Mouse (Mus musculus) NIH3T3 (cell line): ENCODE data around the gene Flywch2.

Experiments
- DNase-seq: peaks from one replicate; pipeline ENCODE4 v3.0.0-alpha.2; 2012; ENCODE audit warnings: low read depth

Flywch2 gene

GRCm38 (mm10) chr17:23785561-23786471 is at the start of gene Flywch2:
TSS of gene Flywch2 (minus strand) at chr17:23786081.
- no peak for DNase-seq

- no peak for DNase-seq
Observed at GRCm38 (mm10) chr17:23831201-23831600, 45.3 kb upstream of the Flywch2 start.

GRCm38 (mm10) chr17:23829064-23829619 is 43.3 kb upstream of the Flywch2 start, which contains the start of gene Elob:
TSS of gene Elob (minus strand) at chr17:23829136.
- peak; percentile 93 for DNase-seq

GRCm38 (mm10) chr17:23828271-23829001 is 42.6 kb upstream of the Flywch2 start:
- peak; percentile 67 for DNase-seq

GRCm38 (mm10) chr17:23825591-23825990 is 39.7 kb upstream of the Flywch2 start:
- no peak for DNase-seq

GRCm38 (mm10) chr17:23823614-23824013 is 37.7 kb upstream of the Flywch2 start:
- DNase-seq, result no peak

GRCm38 (mm10) chr17:23823018-23823417 is 37.1 kb upstream of the Flywch2 start:
- DNase-seq, result no peak

- DNase-seq, result no peak
Observed at GRCm38 (mm10) chr17:23822094-23822493, 36.2 kb upstream of the Flywch2 start.

GRCm38 (mm10) chr17:23820731-23821130 is 34.9 kb upstream of the Flywch2 start:
- DNase-seq, result no peak

GRCm38 (mm10) chr17:23819235-23819634 is 33.4 kb upstream of the Flywch2 start:
- no peak for DNase-seq

GRCm38 (mm10) chr17:23818579-23818978 is 32.7 kb upstream of the Flywch2 start:
- no peak for DNase-seq

- no peak for DNase-seq
Observed at GRCm38 (mm10) chr17:23815641-23816040, 29.8 kb upstream of the Flywch2 start.

GRCm38 (mm10) chr17:23807918-23808317 is 22.0 kb upstream of the Flywch2 start:
- no peak for DNase-seq

- DNase-seq, result no peak
Observed at GRCm38 (mm10) chr17:23806867-23807266, 21.0 kb upstream of the Flywch2 start.

GRCm38 (mm10) chr17:23804426-23805085 is 18.7 kb upstream of the Flywch2 start:
- DNase-seq, result no peak

GRCm38 (mm10) chr17:23803366-23804041 is 17.6 kb upstream of the Flywch2 start:
- peak; percentile 93 for DNase-seq

- DNase-seq, result peak; percentile 99
Observed at GRCm38 (mm10) chr17:23802746-23803365, 17.0 kb upstream of the Flywch2 start.

- DNase-seq, result no peak
Observed at GRCm38 (mm10) chr17:23801627-23802026, 15.7 kb upstream of the Flywch2 start.

GRCm38 (mm10) chr17:23797316-23797715 is 11.4 kb upstream of the Flywch2 start:
- DNase-seq, result peak; percentile 44

- no peak for DNase-seq
Observed at GRCm38 (mm10) chr17:23795323-23795722, 9.4 kb upstream of the Flywch2 start.

- DNase-seq, result no peak
Observed at GRCm38 (mm10) chr17:23791079-23791357, 5.1 kb upstream of the Flywch2 start.
